Mouse (Mus musculus) small intestine, adult 2 months (tissue): ENCODE results near the gene Ces1a. TPM values are rescaled to one million over a fixed set of nuclear protein-coding genes. Genes with fewer than 3 reads are reported as not detected.

Experiments used
- H3K27ac ChIP-seq: fragments of 200-500 bp; 2 replicates; pipeline ENCODE4 v1.5.1; 2012; ENCODE audit warnings: low read depth, low read length, control low read depth, inconsistent platforms; ENCODE audit not compliant: insufficient read depth
- H3K27me3 ChIP-seq: fragments of 200-500 bp; 2 replicates; pipeline ENCODE4 v1.6.1; 2012; ENCODE audit warnings: mild to moderate bottlenecking, moderate library complexity, low read length, inconsistent platforms; ENCODE audit not compliant: control insufficient read depth, insufficient read depth
- H3K36me3 ChIP-seq: fragments of 200-500 bp; 2 replicates; pipeline ENCODE4 v1.6.1; 2012; ENCODE audit warnings: mild to moderate bottlenecking, low read length, control low read depth, inconsistent platforms; ENCODE audit not compliant: control insufficient read depth, insufficient read depth
- H3K4me1 ChIP-seq: fragments of 200-500 bp; 2 replicates; pipeline ENCODE4 v1.6.1; 2012; ENCODE audit warnings: low read length, inconsistent platforms, mixed read lengths; ENCODE audit not compliant: control insufficient read depth, insufficient read depth, insufficient read length
- H3K4me3 ChIP-seq: fragments of 200-500 bp; 2 replicates; pipeline ENCODE4 v1.5.1; 2012; ENCODE audit warnings: low read depth, mild to moderate bottlenecking, control low read depth, inconsistent platforms, low read length, moderate library complexity
- CTCF ChIP-seq: fragments of 200-500 bp; IDR thresholded peaks from 2 replicates; pipeline ENCODE4 v1.5.1; 2012; ENCODE audit warnings: low read depth, mild to moderate bottlenecking, control low read depth, inconsistent platforms, low read length, moderate library complexity, mixed read lengths; ENCODE audit not compliant: insufficient replicate concordance, insufficient read length; ENCODE audit errors: extremely low read depth
- POLR2A ChIP-seq: fragments of 200-500 bp; IDR thresholded peaks from 2 replicates; pipeline ENCODE4 v1.6.1; 2012; ENCODE audit warnings: low read depth, mild to moderate bottlenecking, control low read depth, inconsistent platforms, low read length, moderate library complexity
- WGBS: fragments of 180-500 bp; shearing (Covaris S2); methylation state at CpG from one replicate; pipeline ENCODE4 v1.1.7; 2018; 5-methylcytosine and 5-hydroxymethylcytosine counted together
- polyA plus RNA-seq: library from polyadenylated mRNA; depleted of rRNA; stranded (reverse); fragments of >200 nt; gene quantifications from 2 replicates; pipeline ENCODE4 v1.2.3, GENCODE M21; 2012

Gene Ces1a
- polyA plus RNA-seq, 1 experiment, result 0.05 TPM

DNA sequence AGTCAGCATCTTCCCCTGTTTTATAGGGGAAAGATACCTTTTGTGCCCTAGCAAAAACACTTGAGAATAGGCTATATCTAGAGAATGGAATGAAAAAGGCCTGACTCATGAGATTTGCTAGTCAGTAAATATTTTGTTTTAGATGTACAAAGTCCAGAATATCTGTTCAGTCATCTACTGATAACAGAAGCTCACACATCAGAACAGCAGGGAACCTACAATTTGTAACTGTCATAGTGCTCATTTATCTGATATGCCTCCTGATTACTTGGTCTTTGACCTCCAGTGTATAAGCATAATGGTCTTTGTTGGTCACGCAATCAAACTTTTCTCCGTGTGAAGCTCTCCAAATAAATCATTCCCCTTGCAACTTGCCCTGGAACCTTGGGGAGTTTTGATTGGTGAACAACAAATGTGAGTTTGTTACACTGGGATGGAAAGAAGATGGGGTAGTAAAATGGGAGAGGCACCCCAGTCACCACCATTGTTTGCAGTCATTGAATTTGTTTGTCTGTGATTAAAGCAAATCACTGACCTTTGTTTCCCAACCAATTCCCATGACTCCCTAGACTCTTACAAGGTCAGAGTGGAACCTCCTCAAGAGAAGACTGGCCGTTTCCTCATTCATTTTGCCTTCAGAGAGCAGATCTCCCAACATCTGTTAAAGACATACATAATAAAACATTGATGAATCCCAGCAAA lies 15.6 kb upstream of the Ces1a start:
- 26% methylated on average over 3 of the region's 3 CpGs for WGBS
- peaks cover 3% of the 10 kb centered on the region; the same call in 1 of the 2 replicates for H3K4me1 ChIP-seq
- H3K36me3 ChIP-seq, result no peaks in the 10 kb centered on the region
- no peaks in the 10 kb centered on the region for H3K27me3 ChIP-seq
- H3K4me3 ChIP-seq, result no peak overlapping the region
- TF ChIP-seq POLR2A, result no peak
- no peak for TF ChIP-seq CTCF
- peak overlapping the region; percentile 59; the same call in 1 of the 2 replicates for H3K27ac ChIP-seq

DNA sequence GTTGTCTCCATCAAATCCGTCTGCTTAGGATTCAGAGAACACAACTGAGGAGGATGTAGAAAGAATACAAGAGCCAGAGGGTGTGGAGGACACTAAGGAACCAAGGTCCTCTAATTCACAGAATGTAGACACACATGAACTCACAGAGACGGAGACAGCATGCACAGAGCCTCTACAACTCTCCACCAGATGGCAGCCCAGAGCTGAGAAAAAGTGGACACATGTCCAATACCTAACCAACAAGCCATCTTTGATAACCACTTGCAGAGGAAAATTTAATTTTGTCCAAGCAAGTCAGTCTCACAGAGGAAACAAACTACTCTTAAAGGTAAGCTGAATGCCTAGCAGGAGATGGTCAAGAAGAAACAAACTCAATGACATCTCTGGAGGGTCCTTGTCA lies 11.2 kb upstream of the Ces1a start:
- TF ChIP-seq CTCF (peak; percentile 49; the same call in 1 of the 2 replicates), POLR2A (no peak)
- Histone ChIP-seq H3K4me3 (no peak overlapping the region), H3K36me3 (no peaks in the 10 kb centered on the region), H3K4me1 (peaks cover 8% of the 10 kb centered on the region; the same call in 1 of the 2 replicates), H3K27me3 (no peaks in the 10 kb centered on the region), H3K27ac (no peak overlapping the region)
- WGBS, result 11% methylated on average over 2 of the region's 2 CpGs

DNA sequence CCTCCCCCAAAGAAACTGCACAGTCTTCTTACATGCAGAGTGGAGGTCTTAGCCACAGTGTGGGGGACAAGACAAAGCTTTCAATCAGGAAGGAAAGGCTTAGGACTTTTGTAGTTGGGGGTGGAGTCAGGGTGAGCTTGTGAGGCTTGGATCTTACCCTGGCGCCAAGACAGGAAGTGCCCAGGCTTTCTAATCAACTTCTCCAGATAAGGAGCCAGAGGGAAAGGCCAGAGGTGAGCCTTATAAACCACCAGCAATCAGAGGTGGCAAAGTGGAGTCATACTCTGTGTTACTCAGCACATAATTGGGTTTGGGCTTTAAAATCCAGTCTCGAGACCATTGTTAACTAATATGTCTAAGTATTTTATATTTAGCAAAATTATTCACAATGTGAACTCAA lies 7.2 kb upstream of the Ces1a start:
- TF ChIP-seq POLR2A (no peak), CTCF (no peak)
- Histone ChIP-seq H3K4me1 (peaks cover 4% of the 10 kb centered on the region; the same call in 1 of the 2 replicates), H3K36me3 (no peaks in the 10 kb centered on the region), H3K4me3 (no peak overlapping the region), H3K27me3 (no peaks in the 10 kb centered on the region), H3K27ac (no peak overlapping the region)
- WGBS, result 20% methylated on average over 2 of the region's 2 CpGs

DNA sequence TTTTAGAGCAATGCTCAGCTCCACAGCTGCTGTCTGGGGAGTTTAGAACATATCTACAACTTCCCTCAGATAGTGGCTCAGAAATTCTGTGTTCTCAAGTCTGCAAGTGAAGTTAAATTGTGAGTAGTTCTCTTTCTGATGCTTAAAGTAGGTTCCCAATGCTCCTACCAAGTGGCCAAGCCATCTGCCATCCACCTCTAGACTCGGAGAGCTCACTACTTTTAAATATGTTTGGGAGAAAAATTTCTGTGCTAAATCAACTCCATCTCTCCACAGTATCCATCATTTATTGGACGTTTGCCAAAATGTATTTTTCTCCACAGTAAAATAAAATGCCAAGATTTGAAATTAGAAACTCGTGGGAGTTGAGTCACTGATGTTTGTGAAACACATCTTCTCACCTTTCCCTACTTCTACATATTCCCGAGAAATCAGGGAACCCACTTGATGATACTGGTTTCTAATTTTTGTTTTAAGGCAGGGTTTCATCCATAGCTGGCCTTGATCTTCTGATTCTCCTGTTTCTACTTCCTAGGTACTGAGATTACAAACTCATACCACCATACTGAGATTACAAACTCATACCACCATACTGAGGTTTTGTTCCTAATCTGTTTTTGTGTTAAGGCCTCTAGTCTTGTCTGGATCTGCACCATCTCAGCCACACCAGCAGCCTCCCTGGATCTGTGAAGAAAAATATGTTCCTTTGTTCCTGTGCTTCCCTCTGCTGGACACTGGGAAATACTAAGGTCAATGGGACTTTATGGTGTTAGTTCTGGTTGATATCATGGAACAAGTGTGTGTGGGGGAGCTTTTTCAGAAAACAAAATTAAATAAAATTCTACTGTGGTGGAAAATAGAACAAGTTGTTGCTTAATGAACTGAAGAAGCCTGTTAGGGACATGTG lies 771 bp upstream of the Ces1a start:
- TF ChIP-seq CTCF, result no peak
- no peak for TF ChIP-seq POLR2A
- no peaks in the 10 kb centered on the region for H3K4me1 ChIP-seq
- no peak overlapping the region for H3K4me3 ChIP-seq
- no peaks in the 10 kb centered on the region for H3K36me3 ChIP-seq
- WGBS, result 51% methylated on average over 4 of the region's 4 CpGs
- H3K27ac ChIP-seq, result no peak overlapping the region
- H3K27me3 ChIP-seq, result no peaks in the 10 kb centered on the region

DNA sequence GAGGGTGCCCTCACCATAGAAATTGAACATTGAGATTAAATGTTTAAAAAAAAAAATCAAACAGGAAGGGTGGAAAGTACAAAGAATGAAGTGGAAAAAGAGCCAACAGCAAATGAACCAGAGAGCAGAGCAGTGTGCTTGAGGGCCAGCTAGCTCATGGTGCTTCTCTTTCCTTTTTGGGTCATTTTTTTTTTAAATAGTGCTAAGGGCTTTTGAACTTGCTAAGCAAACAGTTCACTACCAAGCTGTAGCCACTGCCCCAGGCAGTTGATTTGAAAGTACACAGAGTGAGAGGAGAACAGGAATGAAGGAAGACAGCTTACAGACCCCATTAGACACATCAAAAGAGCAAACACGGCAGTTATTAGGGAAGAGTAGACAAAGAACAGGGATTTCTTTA lies 4.9 kb downstream of the Ces1a start:
- Histone ChIP-seq H3K27me3 (no peaks in the 10 kb centered on the region), H3K4me3 (no peak overlapping the region), H3K4me1 (peaks cover 3% of the 10 kb centered on the region; the same call in 1 of the 2 replicates), H3K36me3 (no peaks in the 10 kb centered on the region), H3K27ac (no peak overlapping the region)
- TF ChIP-seq CTCF (no peak), POLR2A (no peak)
- 26% methylated on average over 1 of the region's 1 CpGs for WGBS

DNA sequence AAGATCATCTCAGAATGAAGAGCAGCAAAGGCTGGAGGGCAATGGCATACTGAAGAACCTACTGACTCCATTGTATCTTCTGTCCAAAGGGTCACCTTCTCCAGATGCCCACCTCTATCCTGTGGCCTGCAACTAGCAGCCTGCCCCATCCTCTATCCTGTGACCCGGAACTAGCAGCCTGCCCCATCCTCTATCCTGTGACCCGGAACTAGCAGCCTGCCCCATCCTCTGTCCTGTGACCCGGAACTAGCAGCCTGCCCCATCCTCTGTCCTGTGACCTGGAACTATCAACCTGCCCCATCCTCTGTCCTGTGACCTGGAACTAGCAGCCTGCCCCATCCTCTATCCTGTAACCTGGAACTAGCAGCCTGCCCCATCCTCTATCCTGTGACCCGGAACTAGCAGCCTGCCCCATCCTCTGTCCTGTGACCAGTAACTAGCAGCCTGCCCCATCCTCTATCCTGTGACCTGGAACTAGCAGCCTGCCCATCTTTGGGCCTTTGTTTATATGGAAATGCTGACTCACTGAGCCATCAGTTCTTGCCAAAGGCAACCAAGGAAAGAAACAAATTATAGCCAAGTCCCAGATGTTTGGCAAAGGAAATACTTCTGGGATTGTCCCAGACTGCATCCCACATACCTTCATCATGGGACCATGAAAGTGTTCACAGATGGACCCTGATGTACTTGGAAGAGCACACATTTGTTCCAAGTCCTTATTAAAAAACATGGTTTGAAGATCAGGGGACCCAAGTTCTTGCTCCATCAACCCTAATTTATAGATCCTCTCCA lies 7.0 kb downstream of the Ces1a start:
- TF ChIP-seq CTCF, result no peak
- no peak for TF ChIP-seq POLR2A
- no peak overlapping the region for H3K4me3 ChIP-seq
- H3K36me3 ChIP-seq, result no peaks in the 10 kb centered on the region
- H3K27ac ChIP-seq, result no peak overlapping the region
- WGBS, result 83% methylated on average over 4 of the region's 4 CpGs
- peaks cover 3% of the 10 kb centered on the region; the same call in 1 of the 2 replicates for H3K4me1 ChIP-seq
- H3K27me3 ChIP-seq, result no peaks in the 10 kb centered on the region
